Mouse (Mus musculus): Measurements from ENCODE around the gene Baz2a. TPM values are rescaled to one million over a fixed set of nuclear protein-coding genes. Genes with fewer than 3 reads are reported as not detected.
"Not testable (repeated sequence)": the region's sequence is repeated elsewhere in the genome, so short reads cannot be mapped to it uniquely, and the experiment has no call there.

The Baz2a gene
- total and polyA plus RNA-seq, 3 experiments: 16.6 to 116 (median 34.7) TPM

DNA sequence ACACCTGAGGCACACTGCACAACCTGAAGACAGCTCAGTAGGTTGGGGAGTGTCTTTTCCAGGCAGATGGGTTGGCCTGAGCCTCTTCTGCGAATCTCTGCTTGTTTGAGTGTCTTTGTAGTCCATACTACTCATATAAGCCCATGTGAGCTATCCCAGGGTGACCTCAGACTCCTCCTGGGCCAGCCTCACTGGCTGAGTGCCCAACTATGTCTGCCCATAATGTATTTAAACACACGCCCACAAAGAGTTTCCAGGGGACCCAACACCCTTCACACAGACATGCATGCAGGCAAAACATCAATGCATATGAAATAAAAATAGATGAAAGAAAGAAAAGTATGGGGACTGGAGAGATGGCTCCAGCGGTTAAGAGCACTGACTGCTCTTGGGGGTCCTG is 62.6 kb downstream of the Baz2a start:
- DNase-seq (ENCODE audit: low spot score) (no peak), ATAC-seq (ENCODE audit: extremely low read depth, insufficient number of reproducible peaks, low FRiP score, poor library complexity, severe bottlenecking) (no peak)
- Histone ChIP-seq H3K4me1 (ENCODE audit: insufficient read depth, low read depth, low read length) (peaks cover 12% of the 10 kb centered on the region), H3K27me3 (ENCODE audit: insufficient read depth, low read length) (no peaks in the 10 kb centered on the region), H3K4me3 (ENCODE audit: low read depth, low read length) (no peak overlapping the region), H3K36me3 (replicated peaks) (peaks cover 8% of the 10 kb centered on the region), H3K9me3 (replicated peaks) (no peaks in the 10 kb centered on the region)
- TF ChIP-seq TAL1 (conservative IDR thresholded peaks at IDR 0.05; ENCODE audit: low read depth, low read length) (no peak), GATA2 (IDR thresholded peaks at IDR 0.05; ENCODE audit: borderline replicate concordance, low read depth, low read length) (no peak), POLR2AphosphoS5 (IDR thresholded peaks at IDR 0.05; ENCODE audit: insufficient replicate concordance, low read depth, low read length) (no peak), GATA1 (IDR thresholded peaks at IDR 0.05; ENCODE audit: borderline replicate concordance, low read length) (no peak), CTCF (IDR thresholded peaks at IDR 0.05; ENCODE audit: low read depth, low read length) (no peak)

DNA sequence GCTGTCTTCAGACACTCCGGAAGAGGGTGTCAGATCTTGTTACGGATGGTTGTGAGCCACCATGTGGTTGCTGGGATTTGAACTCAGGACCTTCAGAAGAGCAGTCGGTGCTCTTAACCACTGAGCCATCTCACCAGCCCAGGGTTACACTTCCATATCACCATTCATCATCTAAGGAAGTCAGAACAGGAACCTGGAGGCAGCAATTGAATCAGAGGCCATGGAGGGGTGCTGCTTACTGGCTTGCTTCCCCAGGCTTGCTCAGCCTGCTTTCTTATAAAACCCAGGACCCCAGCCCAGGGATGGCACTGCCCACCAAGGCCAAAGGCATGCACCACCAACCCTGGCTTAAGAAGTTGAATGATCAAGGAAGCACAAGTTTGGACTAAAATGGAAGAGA is 74.3 kb downstream of the Baz2a start:
- not testable (repeated sequence) for ATAC-seq (ENCODE audit: extremely low read depth, insufficient number of reproducible peaks, low FRiP score, poor library complexity, severe bottlenecking); H3K27me3 ChIP-seq (ENCODE audit: insufficient read depth, low read length); H3K36me3 ChIP-seq (replicated peaks); DNase-seq (ENCODE audit: low spot score); H3K4me3 ChIP-seq (ENCODE audit: low read depth, low read length); H3K4me1 ChIP-seq (ENCODE audit: insufficient read depth, low read depth, low read length); H3K9me3 ChIP-seq (replicated peaks)

DNA sequence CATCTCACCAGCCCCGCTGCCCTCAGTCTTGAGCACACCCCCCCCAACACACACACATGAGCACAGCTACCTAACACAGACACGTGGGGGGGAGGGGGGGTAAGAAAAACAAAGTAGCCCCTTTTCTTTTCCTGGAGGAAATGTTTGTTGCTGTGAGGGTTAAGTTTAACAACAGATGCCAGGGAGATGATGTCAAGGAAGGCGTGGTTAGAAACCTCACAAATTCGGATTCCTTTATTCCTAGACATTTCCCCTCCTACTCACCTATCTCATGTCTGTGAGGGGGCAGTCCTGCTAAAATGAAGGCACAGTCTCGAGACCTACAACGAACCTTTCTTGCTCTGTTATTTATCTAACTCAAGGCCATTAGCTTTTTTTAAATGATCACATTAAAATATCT is 75.7 kb downstream of the Baz2a start:
- H3K4me3 ChIP-seq (ENCODE audit: low read depth, low read length): no peak overlapping the region
- no peak for DNase-seq (ENCODE audit: low spot score)

DNA sequence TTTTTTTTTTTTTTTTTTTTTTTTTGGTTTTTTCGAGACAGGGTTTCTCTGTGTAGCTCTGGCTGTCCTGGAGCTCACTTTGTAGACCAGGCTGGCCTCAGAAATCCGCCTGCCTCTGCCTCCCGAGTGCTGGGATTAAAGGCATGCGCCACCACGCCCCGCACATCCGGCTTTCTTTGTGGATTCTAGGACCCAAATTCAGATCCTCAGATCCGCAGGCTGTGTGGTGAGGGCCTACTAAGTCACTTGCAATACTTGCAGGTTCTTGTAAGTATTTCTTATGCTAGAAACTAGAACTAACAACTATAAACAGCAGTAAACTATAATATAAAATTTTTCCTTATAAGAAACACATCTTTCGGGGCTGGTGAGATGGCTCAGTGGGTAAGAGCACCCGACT is 80.0 kb downstream of the Baz2a start:
- not testable (repeated sequence) for DNase-seq (ENCODE audit: low spot score); H3K9me3 ChIP-seq (replicated peaks); H3K4me3 ChIP-seq (ENCODE audit: low read depth, low read length); H3K36me3 ChIP-seq (replicated peaks); H3K27me3 ChIP-seq (ENCODE audit: insufficient read depth, low read length); ATAC-seq (ENCODE audit: extremely low read depth, insufficient number of reproducible peaks, low FRiP score, poor library complexity, severe bottlenecking)
- H3K4me1 ChIP-seq (ENCODE audit: insufficient read depth, low read depth, low read length): peaks cover 12% of the 10 kb centered on the region

More for the DNA sequence above, 75.7 kb downstream of the Baz2a start:
- Histone ChIP-seq H3K27me3 (ENCODE audit: insufficient read depth, low read length) (no peaks in the 10 kb centered on the region), H3K36me3 (replicated peaks) (peaks cover 6% of the 10 kb centered on the region), H3K4me1 (ENCODE audit: insufficient read depth, low read depth, low read length) (0 out of 2 replicates have a peak, but pooled peaks cover 3% of the 10 kb centered on the region), H3K9me3 (replicated peaks) (no peaks in the 10 kb centered on the region)
- ATAC-seq (ENCODE audit: extremely low read depth, insufficient number of reproducible peaks, low FRiP score, poor library complexity, severe bottlenecking): no peak
- no peak for TF ChIP-seq GATA1 (IDR thresholded peaks at IDR 0.05; ENCODE audit: borderline replicate concordance, low read length)
- TF ChIP-seq CTCF (IDR thresholded peaks at IDR 0.05; ENCODE audit: low read depth, low read length): no peak
- no peak for TF ChIP-seq POLR2AphosphoS5 (IDR thresholded peaks at IDR 0.05; ENCODE audit: insufficient replicate concordance, low read depth, low read length)
- TF ChIP-seq GATA2 (IDR thresholded peaks at IDR 0.05; ENCODE audit: borderline replicate concordance, low read depth, low read length): no peak
- TF ChIP-seq TAL1 (conservative IDR thresholded peaks at IDR 0.05; ENCODE audit: low read depth, low read length): no peak

DNA sequence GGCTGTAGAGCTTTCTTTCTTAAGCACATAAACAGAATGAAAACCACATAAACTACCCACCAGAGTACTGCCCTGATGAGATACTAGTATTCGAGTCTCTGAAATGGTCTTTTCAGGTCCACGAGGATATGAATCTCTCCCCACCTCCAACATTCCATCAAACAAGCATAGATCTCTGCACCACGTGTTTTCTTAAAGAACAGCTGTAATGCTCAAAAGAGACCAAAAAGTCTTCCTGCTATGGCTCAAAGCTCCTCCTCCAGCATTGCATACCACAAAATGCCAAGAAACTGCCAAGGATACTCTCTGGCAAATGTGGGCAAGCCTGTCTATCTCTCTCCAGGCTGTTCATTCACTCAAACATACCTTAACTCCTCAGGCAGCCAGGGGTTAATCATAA is 83.9 kb downstream of the Baz2a start:
- peak overlapping the region; percentile 70; the same call in 1 of the 2 replicates for H3K4me3 ChIP-seq (ENCODE audit: low read depth, low read length)
- no peaks in the 10 kb centered on the region for H3K9me3 ChIP-seq (replicated peaks)
- ATAC-seq (ENCODE audit: extremely low read depth, insufficient number of reproducible peaks, low FRiP score, poor library complexity, severe bottlenecking) (no peak), DNase-seq (ENCODE audit: low spot score) (no peak)
- H3K27me3 ChIP-seq (ENCODE audit: insufficient read depth, low read length): no peaks in the 10 kb centered on the region
- TF ChIP-seq POLR2AphosphoS5 (IDR thresholded peaks at IDR 0.05; ENCODE audit: insufficient replicate concordance, low read depth, low read length): no peak
- no peak for TF ChIP-seq GATA1 (IDR thresholded peaks at IDR 0.05; ENCODE audit: borderline replicate concordance, low read length)
- TF ChIP-seq CTCF (IDR thresholded peaks at IDR 0.05; ENCODE audit: low read depth, low read length): no peak
- TF ChIP-seq GATA2 (IDR thresholded peaks at IDR 0.05; ENCODE audit: borderline replicate concordance, low read depth, low read length): no peak
- no peak for TF ChIP-seq TAL1 (conservative IDR thresholded peaks at IDR 0.05; ENCODE audit: low read depth, low read length)
- H3K36me3 ChIP-seq (replicated peaks): no peaks in the 10 kb centered on the region
- peaks cover 23% of the 10 kb centered on the region for H3K4me1 ChIP-seq (ENCODE audit: insufficient read depth, low read depth, low read length)

DNA sequence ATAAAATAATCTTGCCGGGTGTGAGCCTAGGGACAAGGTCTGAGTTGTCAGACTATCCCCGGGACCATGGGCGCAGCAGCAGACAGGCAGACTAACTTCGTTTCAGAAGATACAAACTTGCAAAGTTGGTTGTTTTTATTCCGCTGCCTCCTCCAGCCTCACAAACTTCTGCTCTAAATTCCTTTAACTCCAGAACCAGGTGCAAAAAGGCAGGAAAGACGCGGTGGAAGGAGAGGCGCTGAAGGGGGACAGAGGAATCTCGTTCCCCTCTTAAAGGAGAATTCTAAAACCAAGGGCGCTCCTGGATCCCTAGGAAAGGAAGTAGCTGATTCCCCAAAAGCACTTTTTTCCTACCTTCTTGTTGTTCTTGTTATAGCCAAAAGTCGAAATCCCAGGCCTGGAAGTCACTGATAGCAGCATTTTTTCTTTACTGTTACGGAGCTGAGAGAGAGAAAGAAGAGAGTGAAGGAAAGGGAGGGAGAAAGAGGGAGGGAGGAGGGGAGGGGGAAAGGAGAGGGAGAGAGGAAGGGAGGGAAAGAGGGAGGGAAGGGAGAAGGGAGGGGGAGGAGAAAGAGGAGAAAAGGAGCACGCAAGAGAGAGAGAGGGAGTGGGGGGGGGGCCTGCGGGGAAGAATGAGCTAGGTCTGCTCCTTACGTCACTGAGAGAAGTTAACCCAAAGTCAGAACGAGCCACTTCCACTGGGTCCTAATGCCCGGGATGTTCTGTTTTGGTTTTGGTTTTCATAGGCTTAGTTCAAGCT is 84.8 kb downstream of the Baz2a start:
- TF ChIP-seq TAL1 (conservative IDR thresholded peaks at IDR 0.05; ENCODE audit: low read depth, low read length) (no peak), GATA2 (IDR thresholded peaks at IDR 0.05; ENCODE audit: borderline replicate concordance, low read depth, low read length) (no peak), POLR2AphosphoS5 (IDR thresholded peaks at IDR 0.05; ENCODE audit: insufficient replicate concordance, low read depth, low read length) (no peak), CTCF (IDR thresholded peaks at IDR 0.05; ENCODE audit: low read depth, low read length) (no peak), GATA1 (IDR thresholded peaks at IDR 0.05; ENCODE audit: borderline replicate concordance, low read length) (no peak)
- no peaks in the 10 kb centered on the region for H3K27me3 ChIP-seq (ENCODE audit: insufficient read depth, low read length)
- no peaks in the 10 kb centered on the region for H3K36me3 ChIP-seq (replicated peaks)
- ATAC-seq (ENCODE audit: extremely low read depth, insufficient number of reproducible peaks, low FRiP score, poor library complexity, severe bottlenecking): peak; percentile 75
- peaks cover 23% of the 10 kb centered on the region for H3K4me1 ChIP-seq (ENCODE audit: insufficient read depth, low read depth, low read length)
- no peaks in the 10 kb centered on the region for H3K9me3 ChIP-seq (replicated peaks)
- peak; percentile 58 for DNase-seq (ENCODE audit: low spot score)
- H3K4me3 ChIP-seq (ENCODE audit: low read depth, low read length): peak overlapping the region; percentile 70

DNA sequence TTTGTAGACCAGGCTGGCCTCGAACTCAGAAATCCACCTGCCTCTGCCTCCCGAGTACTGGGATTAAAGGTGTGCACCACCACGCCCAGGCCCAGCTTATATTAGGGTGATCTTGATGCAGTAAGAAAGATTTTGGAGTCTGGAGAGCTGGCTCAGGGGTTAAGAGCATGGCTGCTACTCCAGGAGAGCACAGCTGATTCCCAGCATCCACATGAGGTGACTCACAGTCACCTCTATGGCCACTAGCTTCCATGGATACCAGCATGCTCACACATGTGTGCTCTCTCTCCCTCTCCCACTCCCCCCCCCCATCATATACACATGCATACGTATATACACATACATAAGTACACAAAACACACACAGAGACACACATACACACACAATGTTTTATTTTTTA is 85.9 kb downstream of the Baz2a start:
- H3K4me3 ChIP-seq (ENCODE audit: low read depth, low read length): no peak overlapping the region
- H3K4me1 ChIP-seq (ENCODE audit: insufficient read depth, low read depth, low read length): peaks cover 23% of the 10 kb centered on the region
- no peaks in the 10 kb centered on the region for H3K27me3 ChIP-seq (ENCODE audit: insufficient read depth, low read length)
- no peak for DNase-seq (ENCODE audit: low spot score)
- no peaks in the 10 kb centered on the region for H3K9me3 ChIP-seq (replicated peaks)
- TF ChIP-seq TAL1 (conservative IDR thresholded peaks at IDR 0.05; ENCODE audit: low read depth, low read length): no peak
- no peak for TF ChIP-seq CTCF (IDR thresholded peaks at IDR 0.05; ENCODE audit: low read depth, low read length)
- no peak for TF ChIP-seq GATA2 (IDR thresholded peaks at IDR 0.05; ENCODE audit: borderline replicate concordance, low read depth, low read length)
- TF ChIP-seq GATA1 (IDR thresholded peaks at IDR 0.05; ENCODE audit: borderline replicate concordance, low read length): no peak
- TF ChIP-seq POLR2AphosphoS5 (IDR thresholded peaks at IDR 0.05; ENCODE audit: insufficient replicate concordance, low read depth, low read length): no peak
- no peaks in the 10 kb centered on the region for H3K36me3 ChIP-seq (replicated peaks)
- ATAC-seq (ENCODE audit: extremely low read depth, insufficient number of reproducible peaks, low FRiP score, poor library complexity, severe bottlenecking): no peak

Measured in G1E (cell line).